24 mouse cellular contexts compared by ENCODE assay signal in genomic region chr16:18564472-18564871, GRCm38 (mm10). TPM values are rescaled to one million over a fixed set of nuclear protein-coding genes. Genes with fewer than 3 reads are reported as not detected.
"Had no signal": no experiment of that assay in that cellular context is flagged by ENCODE, and none has a peak within 500 bp of the region (broad histone marks: within the 10 kb centered on the region; RNA-seq: fewer than 3 reads in every experiment).

No protein-coding gene starts in this region.

- H3K4me3 ChIP-seq: hindbrain, embryonic 13.5 days; hindbrain, embryonic 15.5 days; kidney, embryonic 15.5 days; limb, embryonic 13.5 days; limb, embryonic 15.5 days; liver, embryonic 12.5 days had no signal

- H3K27ac ChIP-seq: hindbrain, embryonic 13.5 days; hindbrain, embryonic 15.5 days; hindbrain, postnatal 0 days; kidney, embryonic 15.5 days; kidney, postnatal 0 days; limb, embryonic 13.5 days; limb, embryonic 15.5 days; liver, embryonic 12.5 days; liver, embryonic 14.5 days had no signal

- H3K36me3 ChIP-seq: hindbrain, embryonic 15.5 days; kidney, embryonic 15.5 days; liver, embryonic 12.5 days had no signal

- DNase-seq: gastrocnemius, postnatal 14 days; gastrocnemius, postnatal 36 days; kidney, adult 11 months; kidney, adult 2 months; kidney, adult 9 months; kidney, postnatal 14 days; kidney, postnatal 36 days; layer of hippocampus, adult 9-11 months; layer of hippocampus, postnatal 36 days; left cerebral cortex, postnatal 4 days had no signal

- H3K27me3 ChIP-seq: hindbrain, embryonic 13.5 days; hindbrain, embryonic 15.5 days; kidney, embryonic 15.5 days; limb, embryonic 13.5 days; limb, embryonic 15.5 days had no signal

- H3K4me1 ChIP-seq: hindbrain, embryonic 15.5 days; kidney, embryonic 15.5 days; liver, embryonic 12.5 days had no signal

- ATAC-seq: hindbrain, postnatal 0 days; intestine, embryonic 16.5 days; liver, embryonic 12.5 days had no signal

- H3K9ac ChIP-seq: hindbrain, embryonic 13.5 days; hindbrain, embryonic 15.5 days; kidney, embryonic 15.5 days; limb, embryonic 13.5 days; limb, embryonic 15.5 days; liver, embryonic 12.5 days; liver, embryonic 14.5 days had no signal

- H3K9me3 ChIP-seq: hindbrain, embryonic 13.5 days; hindbrain, embryonic 15.5 days; kidney, embryonic 15.5 days; limb, embryonic 13.5 days; limb, embryonic 15.5 days; liver, embryonic 12.5 days had no signal

- H3K4me2 ChIP-seq: hindbrain, embryonic 13.5 days; hindbrain, embryonic 15.5 days; kidney, embryonic 15.5 days; limb, embryonic 13.5 days; limb, embryonic 15.5 days; liver, embryonic 12.5 days had no signal

RNA-seq across cellular contexts. Expression of gene Tbx1, which starts 26.0 kb away (rescaled TPM):
- total RNA-seq: hematopoietic stem cell, adult 5-6 weeks; liver, adult 2 months had no signal
- polyA plus RNA-seq: liver, embryonic 12.5 days had no signal

RNA-seq across cellular contexts. Expression of gene Gp1bb, which starts 57.7 kb away (rescaled TPM):
- total RNA-seq: gastrocnemius, adult 18-20 months; gastrocnemius, adult 8-10 months; gastrocnemius, postnatal 14 days; gastrocnemius, postnatal 36 days; liver, adult 2 months had no signal
- polyA plus RNA-seq: liver, adult 2 months had no signal
